Mouse (Mus musculus) WW6 (cell line): ENCODE data around the gene Bcl11a.

Experiments
- DNase-seq: peaks from one replicate; pipeline ENCODE4 v3.0.0-alpha.2; 2013; ENCODE audit warnings: low read depth, low spot score

Bcl11a gene

GRCm38 (mm10) chr11:24203489-24203888 lies 125.6 kb downstream of the Bcl11a start:
- DNase-seq: peak; percentile 9

GRCm38 (mm10) chr11:24208951-24209351 lies 131.1 kb downstream of the Bcl11a start:
- no peak for DNase-seq

GRCm38 (mm10) chr11:24214509-24215134 lies 136.8 kb downstream of the Bcl11a start:
- no peak for DNase-seq

- no peak for DNase-seq
Measured at GRCm38 (mm10) chr11:24217741-24218333, 140.0 kb downstream of the Bcl11a start.

GRCm38 (mm10) chr11:24221601-24222307 lies 143.9 kb downstream of the Bcl11a start:
- DNase-seq: no peak
